Mouse (Mus musculus): ENCODE data around the gene Cep128. TPM values are rescaled to one million over a fixed set of nuclear protein-coding genes. Genes with fewer than 3 reads are reported as not detected.
"Not testable (repeated sequence)": the region's sequence is repeated elsewhere in the genome, so short reads cannot be mapped to it uniquely, and the experiment has no call there.

The Cep128 gene
- polyA plus RNA-seq, 1 experiment, result 12.8 TPM

DNA sequence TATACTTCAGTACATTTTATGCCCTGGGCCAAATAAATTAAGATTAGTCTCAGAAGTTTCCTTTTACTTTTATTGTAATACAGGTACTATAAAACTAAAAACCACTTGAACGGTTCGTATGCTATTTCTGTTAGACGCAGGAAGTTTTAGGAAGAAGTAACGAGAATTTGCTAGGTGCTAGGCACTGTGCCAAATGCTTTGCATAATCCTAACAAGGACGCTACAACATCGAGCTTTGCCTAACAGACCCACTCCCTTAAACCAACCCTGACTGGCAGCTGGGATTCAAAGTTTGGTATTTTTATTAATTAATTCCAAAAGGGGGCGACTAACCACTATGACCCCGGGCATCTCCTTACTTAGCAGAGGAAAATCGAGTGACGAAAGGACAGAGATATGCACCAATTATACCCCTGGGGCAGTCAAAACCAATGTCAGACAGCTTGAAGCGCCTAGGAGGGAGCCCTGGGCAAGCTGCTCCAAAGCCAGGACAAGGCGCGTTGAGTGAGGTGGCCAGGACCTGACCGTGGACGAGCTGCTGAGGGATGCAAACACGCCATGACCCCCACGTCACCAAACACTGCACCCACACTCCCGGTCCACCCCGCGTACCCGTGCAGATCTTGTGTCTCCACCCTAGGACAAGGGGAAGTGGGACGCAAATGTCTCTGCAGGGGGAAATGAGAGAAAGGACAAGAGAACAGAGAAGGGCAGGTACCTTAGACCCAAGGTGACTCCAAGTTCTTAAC lies 519 bp downstream of the Cep128 start:
- Histone ChIP-seq H3K4me3 (ENCODE audit: control insufficient read depth, insufficient read depth, low read length) (peak overlapping the region; percentile 97), H3K27me3 (ENCODE audit: control insufficient read depth, insufficient read depth, low read length) (no peaks in the 10 kb centered on the region), H3K27ac (ENCODE audit: control insufficient read depth, insufficient read depth, low read length) (no peak overlapping the region), H3K36me3 (ENCODE audit: control insufficient read depth, insufficient read depth, low read length) (no peaks in the 10 kb centered on the region), H3K4me1 (replicated peaks; ENCODE audit: control insufficient read depth, insufficient read depth, low read length) (peaks cover 4% of the 10 kb centered on the region)
- 1% methylated on average over 22 of the region's 22 CpGs for WGBS
- DNase-seq, result no peak
- TF ChIP-seq CTCF (IDR thresholded peaks at IDR 0.05; ENCODE audit: borderline replicate concordance, control insufficient read depth, extremely low read depth, insufficient read depth, low read length, poor library complexity), result no peak
- no peak for TF ChIP-seq POLR2A (IDR thresholded peaks at IDR 0.05; ENCODE audit: control insufficient read depth, extremely low read depth, insufficient read depth, low read length, poor library complexity)

DNA sequence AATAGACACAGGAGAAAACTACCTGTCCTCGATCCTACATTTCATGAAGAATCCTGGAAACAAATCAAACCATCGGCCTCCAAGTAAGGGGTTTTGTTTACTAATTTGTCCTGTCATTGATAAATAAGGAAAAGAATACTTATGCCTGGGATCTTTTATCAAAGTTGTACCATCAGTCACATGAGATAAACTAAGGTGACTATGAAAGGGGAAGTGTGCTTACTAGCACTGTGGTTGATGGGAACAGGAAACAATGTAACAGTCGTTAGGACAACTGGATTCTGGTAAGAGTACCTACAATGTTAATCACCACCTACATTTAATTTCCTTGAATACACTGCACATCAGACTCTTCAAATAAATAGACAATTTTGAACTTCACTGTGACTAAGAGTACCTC lies 15.0 kb downstream of the Cep128 start:
- 71% methylated on average over 3 of the region's 3 CpGs for WGBS
- H3K27ac ChIP-seq (ENCODE audit: control insufficient read depth, insufficient read depth, low read length), result no peak overlapping the region

DNA sequence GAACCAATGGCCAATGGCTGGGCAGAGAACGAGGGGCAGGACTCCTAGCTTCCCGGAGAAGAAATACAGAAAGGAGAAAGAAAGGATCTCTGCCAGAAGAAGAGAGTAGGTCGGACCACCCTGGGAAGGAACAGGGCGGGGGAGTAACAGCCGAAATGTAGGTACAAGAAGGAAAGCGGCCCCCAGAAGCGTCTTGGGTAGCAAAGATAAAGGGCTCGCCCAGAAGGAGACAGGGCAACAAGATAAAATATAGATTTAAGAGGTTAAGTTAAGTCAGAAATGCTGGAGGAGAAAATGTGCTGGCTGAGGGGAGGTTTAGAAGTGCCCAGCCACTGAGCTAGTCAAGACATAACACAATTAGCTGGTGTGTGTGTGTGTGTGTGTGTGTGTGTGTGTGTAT lies 30.4 kb downstream of the Cep128 start:
- TF ChIP-seq POLR2A (IDR thresholded peaks at IDR 0.05; ENCODE audit: control insufficient read depth, extremely low read depth, insufficient read depth, low read length, poor library complexity) (no peak), CTCF (IDR thresholded peaks at IDR 0.05; ENCODE audit: borderline replicate concordance, control insufficient read depth, extremely low read depth, insufficient read depth, low read length, poor library complexity) (no peak)
- WGBS, result 96% methylated on average over 8 of the region's 8 CpGs

More for the DNA sequence above, 15.0 kb downstream of the Cep128 start:
- TF ChIP-seq POLR2A (IDR thresholded peaks at IDR 0.05; ENCODE audit: control insufficient read depth, extremely low read depth, insufficient read depth, low read length, poor library complexity), result no peak
- TF ChIP-seq CTCF (IDR thresholded peaks at IDR 0.05; ENCODE audit: borderline replicate concordance, control insufficient read depth, extremely low read depth, insufficient read depth, low read length, poor library complexity), result no peak
- Histone ChIP-seq H3K4me1 (replicated peaks; ENCODE audit: control insufficient read depth, insufficient read depth, low read length) (no peaks in the 10 kb centered on the region), H3K36me3 (ENCODE audit: control insufficient read depth, insufficient read depth, low read length) (peaks cover 7% of the 10 kb centered on the region; the same call in 1 of the 2 replicates), H3K27me3 (ENCODE audit: control insufficient read depth, insufficient read depth, low read length) (no peaks in the 10 kb centered on the region), H3K4me3 (ENCODE audit: control insufficient read depth, insufficient read depth, low read length) (no peak overlapping the region)
- no peak for DNase-seq

DNA sequence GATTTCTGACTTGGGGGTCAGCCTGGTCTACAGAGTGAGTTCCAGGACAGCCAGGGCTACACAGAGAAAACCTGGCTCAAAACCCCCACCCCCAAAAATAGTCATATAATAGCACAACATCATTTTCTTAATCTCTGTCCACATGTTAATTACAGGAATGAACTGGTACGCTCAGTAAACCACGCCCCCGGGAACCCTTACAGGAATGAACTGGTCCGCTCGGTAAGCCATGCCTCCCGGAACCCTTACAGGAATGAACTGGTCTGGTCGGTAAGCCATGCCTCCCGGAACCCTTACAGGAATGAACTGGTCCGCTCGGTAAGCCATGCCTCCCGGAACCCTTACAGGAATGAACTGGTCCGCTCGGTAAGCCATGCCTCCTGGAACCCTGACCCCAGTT lies 45.6 kb downstream of the Cep128 start:
- not testable (repeated sequence) for DNase-seq; H3K36me3 ChIP-seq (ENCODE audit: control insufficient read depth, insufficient read depth, low read length); H3K27ac ChIP-seq (ENCODE audit: control insufficient read depth, insufficient read depth, low read length); H3K4me3 ChIP-seq (ENCODE audit: control insufficient read depth, insufficient read depth, low read length); H3K4me1 ChIP-seq (replicated peaks; ENCODE audit: control insufficient read depth, insufficient read depth, low read length); H3K27me3 ChIP-seq (ENCODE audit: control insufficient read depth, insufficient read depth, low read length)
- 98% methylated on average over 13 of the region's 13 CpGs for WGBS

More for the DNA sequence above, 30.4 kb downstream of the Cep128 start:
- H3K27ac ChIP-seq (ENCODE audit: control insufficient read depth, insufficient read depth, low read length), result no peak overlapping the region
- H3K4me1 ChIP-seq (replicated peaks; ENCODE audit: control insufficient read depth, insufficient read depth, low read length), result no peaks in the 10 kb centered on the region
- no peak overlapping the region for H3K4me3 ChIP-seq (ENCODE audit: control insufficient read depth, insufficient read depth, low read length)
- no peak for DNase-seq
- H3K27me3 ChIP-seq (ENCODE audit: control insufficient read depth, insufficient read depth, low read length), result no peaks in the 10 kb centered on the region
- H3K36me3 ChIP-seq (ENCODE audit: control insufficient read depth, insufficient read depth, low read length), result no peaks in the 10 kb centered on the region

DNA sequence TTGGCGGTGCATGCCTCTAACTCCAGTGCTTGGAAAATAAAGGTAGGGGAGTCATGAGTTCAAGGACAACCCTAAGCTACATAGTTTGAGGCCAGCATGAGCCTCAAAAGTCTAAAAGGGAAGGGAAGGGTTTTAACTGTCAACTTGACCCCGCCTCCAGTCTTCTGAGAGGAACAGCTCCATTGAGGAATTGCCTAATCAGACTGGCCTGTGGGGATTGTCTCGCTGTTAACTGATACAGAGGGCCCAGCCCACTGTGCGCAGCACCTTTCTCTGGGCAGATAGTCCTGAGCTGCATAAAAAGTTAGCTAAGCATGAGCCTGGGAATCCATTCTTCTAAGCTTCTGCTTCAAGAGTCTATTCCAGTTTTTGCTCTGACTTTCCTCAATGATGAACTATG lies 56.7 kb downstream of the Cep128 start:
- Histone ChIP-seq H3K4me1 (replicated peaks; ENCODE audit: control insufficient read depth, insufficient read depth, low read length) (no peaks in the 10 kb centered on the region), H3K27ac (ENCODE audit: control insufficient read depth, insufficient read depth, low read length) (no peak overlapping the region), H3K4me3 (ENCODE audit: control insufficient read depth, insufficient read depth, low read length) (no peak overlapping the region), H3K27me3 (ENCODE audit: control insufficient read depth, insufficient read depth, low read length) (no peaks in the 10 kb centered on the region), H3K36me3 (ENCODE audit: control insufficient read depth, insufficient read depth, low read length) (peaks cover 2% of the 10 kb centered on the region; the same call in 1 of the 2 replicates)
- no peak for DNase-seq
- TF ChIP-seq POLR2A (IDR thresholded peaks at IDR 0.05; ENCODE audit: control insufficient read depth, extremely low read depth, insufficient read depth, low read length, poor library complexity) (no peak), CTCF (IDR thresholded peaks at IDR 0.05; ENCODE audit: borderline replicate concordance, control insufficient read depth, extremely low read depth, insufficient read depth, low read length, poor library complexity) (no peak)
- 92% methylated on average over 4 of the region's 4 CpGs for WGBS

GRCm38 (mm10) chr12:91326104-91326503 lies 58.1 kb downstream of the Cep128 start:
- Histone ChIP-seq H3K4me1 (replicated peaks; ENCODE audit: control insufficient read depth, insufficient read depth, low read length) (no peaks in the 10 kb centered on the region), H3K27me3 (ENCODE audit: control insufficient read depth, insufficient read depth, low read length) (no peaks in the 10 kb centered on the region), H3K27ac (ENCODE audit: control insufficient read depth, insufficient read depth, low read length) (no peak overlapping the region), H3K36me3 (ENCODE audit: control insufficient read depth, insufficient read depth, low read length) (no peaks in the 10 kb centered on the region), H3K4me3 (ENCODE audit: control insufficient read depth, insufficient read depth, low read length) (no peak overlapping the region)
- peak; percentile 12 for DNase-seq
- TF ChIP-seq POLR2A (IDR thresholded peaks at IDR 0.05; ENCODE audit: control insufficient read depth, extremely low read depth, insufficient read depth, low read length, poor library complexity) (no peak), CTCF (IDR thresholded peaks at IDR 0.05; ENCODE audit: borderline replicate concordance, control insufficient read depth, extremely low read depth, insufficient read depth, low read length, poor library complexity) (no peak)
- 89% methylated on average over 6 of the region's 6 CpGs for WGBS

- DNase-seq, result no peak
- Histone ChIP-seq H3K27me3 (ENCODE audit: control insufficient read depth, insufficient read depth, low read length) (no peaks in the 10 kb centered on the region), H3K4me3 (ENCODE audit: control insufficient read depth, insufficient read depth, low read length) (no peak overlapping the region), H3K4me1 (replicated peaks; ENCODE audit: control insufficient read depth, insufficient read depth, low read length) (no peaks in the 10 kb centered on the region), H3K36me3 (ENCODE audit: control insufficient read depth, insufficient read depth, low read length) (no peaks in the 10 kb centered on the region), H3K27ac (ENCODE audit: control insufficient read depth, insufficient read depth, low read length) (no peak overlapping the region)
- 97% methylated on average over 7 of the region's 7 CpGs for WGBS
- TF ChIP-seq CTCF (IDR thresholded peaks at IDR 0.05; ENCODE audit: borderline replicate concordance, control insufficient read depth, extremely low read depth, insufficient read depth, low read length, poor library complexity) (no peak), POLR2A (IDR thresholded peaks at IDR 0.05; ENCODE audit: control insufficient read depth, extremely low read depth, insufficient read depth, low read length, poor library complexity) (no peak)
Measured at GRCm38 (mm10) chr12:91315026-91315425, 69.2 kb downstream of the Cep128 start.

All from thymus, adult 2 months (tissue).